Mouse (Mus musculus) ovary, postnatal 14 days (tissue): Measurements from ENCODE around the gene Maml3.

Experiments used
- DNase-seq: peaks from one replicate; pipeline ENCODE4 v3.0.0; 2022; ENCODE audit warnings: low spot score

Maml3 gene

GRCm38 (mm10) chr3:51912214-51912613 is 192.7 kb downstream of the Maml3 start:
- DNase-seq, result no peak

GRCm38 (mm10) chr3:51908437-51908990 is 196.4 kb downstream of the Maml3 start:
- no peak for DNase-seq

GRCm38 (mm10) chr3:51907113-51907860 is 197.6 kb downstream of the Maml3 start:
- DNase-seq, result no peak

- DNase-seq, result no peak
These were observed 199.0 kb downstream of the Maml3 start for GRCm38 (mm10) chr3:51905903-51906302.

GRCm38 (mm10) chr3:51904357-51904855 is 200.5 kb downstream of the Maml3 start:
- DNase-seq, result no peak

- DNase-seq, result no peak
These were observed 203.7 kb downstream of the Maml3 start for GRCm38 (mm10) chr3:51901151-51901550.

- no peak for DNase-seq
These were observed 210.4 kb downstream of the Maml3 start for GRCm38 (mm10) chr3:51894514-51894913.

- DNase-seq, result no peak
These were observed 213.2 kb downstream of the Maml3 start for GRCm38 (mm10) chr3:51891562-51892119.

- DNase-seq, result no peak
These were observed 214.7 kb downstream of the Maml3 start for GRCm38 (mm10) chr3:51890181-51890580.

- no peak for DNase-seq
These were observed 215.1 kb downstream of the Maml3 start for GRCm38 (mm10) chr3:51889776-51890175.

GRCm38 (mm10) chr3:51888662-51889433 is 216.0 kb downstream of the Maml3 start:
- no peak for DNase-seq

GRCm38 (mm10) chr3:51888295-51888661 is 216.6 kb downstream of the Maml3 start:
- DNase-seq, result no peak

- no peak for DNase-seq
These were observed 219.0 kb downstream of the Maml3 start for GRCm38 (mm10) chr3:51885920-51886319.

- no peak for DNase-seq
These were observed 219.4 kb downstream of the Maml3 start for GRCm38 (mm10) chr3:51885487-51885886.

- DNase-seq, result no peak
These were observed 222.9 kb downstream of the Maml3 start for GRCm38 (mm10) chr3:51881981-51882380.

- no peak for DNase-seq
These were observed 223.5 kb downstream of the Maml3 start for GRCm38 (mm10) chr3:51881393-51881792.

GRCm38 (mm10) chr3:51880506-51881036 is 224.3 kb downstream of the Maml3 start:
- DNase-seq, result no peak

GRCm38 (mm10) chr3:51879211-51879610 is 225.7 kb downstream of the Maml3 start:
- DNase-seq, result no peak

- no peak for DNase-seq
These were observed 226.3 kb downstream of the Maml3 start for GRCm38 (mm10) chr3:51878577-51878976.

- no peak for DNase-seq
These were observed 228.1 kb downstream of the Maml3 start for GRCm38 (mm10) chr3:51876729-51877128.

GRCm38 (mm10) chr3:51875629-51876028 is 229.2 kb downstream of the Maml3 start:
- no peak for DNase-seq

- no peak for DNase-seq
These were observed 230.6 kb downstream of the Maml3 start for GRCm38 (mm10) chr3:51874252-51874651.
